Mouse (Mus musculus) megakaryocyte, embryonic 14.5 days (primary cell): Measurements from ENCODE around the gene Ythdf2.

ENCODE experiments used
- FLI1 ChIP-seq: IDR thresholded peaks from 2 replicates; pipeline ENCODE4 v1.6.1; 2012; ENCODE audit warnings: low read length, inconsistent platforms, mixed read lengths
- GATA1 ChIP-seq: IDR thresholded peaks from 3 replicates; pipeline ENCODE4 v1.6.1; 2012; ENCODE audit warnings: mixed read lengths, low read length, inconsistent platforms, borderline replicate concordance

DNA sequence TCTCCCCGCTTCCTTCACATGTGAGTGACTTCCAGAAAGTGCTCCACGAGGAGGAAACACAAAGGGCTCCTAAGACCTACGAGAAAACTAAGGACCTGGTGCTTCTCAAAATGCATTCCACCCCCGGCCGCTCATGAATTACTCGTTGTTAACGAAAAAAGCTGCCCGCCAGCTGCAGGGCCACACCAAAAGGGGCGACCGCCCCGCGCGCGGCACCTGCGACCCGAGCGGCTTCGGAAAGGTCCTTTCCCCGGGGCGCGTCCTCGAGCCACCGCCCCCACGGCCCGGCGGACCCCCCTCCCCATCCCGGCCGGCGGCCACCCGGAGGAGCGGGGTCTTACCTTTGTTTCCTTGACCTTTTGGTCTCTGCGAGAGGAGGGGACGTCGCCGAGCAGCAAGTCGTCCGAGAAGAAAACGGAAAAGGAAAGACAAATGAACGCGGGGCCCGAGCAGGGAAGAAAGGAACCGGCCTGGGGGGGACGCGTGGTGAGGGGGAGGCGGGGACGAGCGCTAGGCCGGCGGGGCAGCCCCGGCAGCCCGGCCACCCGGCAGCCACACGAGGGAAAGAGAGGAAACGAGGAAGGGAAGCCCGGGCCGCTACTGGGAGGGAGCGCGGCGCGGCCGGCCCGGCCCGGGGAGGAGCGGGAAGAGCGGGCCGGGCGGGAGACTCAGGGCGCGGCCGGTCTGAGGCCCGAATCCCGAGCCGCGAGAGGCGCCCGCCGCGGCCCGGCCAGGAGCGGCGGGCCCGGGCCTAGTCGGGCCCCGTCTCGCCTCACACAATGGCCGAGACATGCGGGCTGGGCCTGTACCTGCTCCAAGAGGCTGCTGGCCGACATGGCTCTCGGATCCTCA lies 786 bp downstream of the Ythdf2 start:
- TF ChIP-seq GATA1 (no peak), FLI1 (no peak)
